Mouse (Mus musculus) cerebellum, postnatal 36 days (tissue): Measurements from ENCODE around the gene F5.
A peak's percentile ranks its signal among the peaks of the same experiment; 100 is the strongest.

ENCODE experiments used
- DNase-seq, 2 experiments: peaks; one replicate each; pipeline ENCODE4 v3.0.0; 2021 to 2022; ENCODE audit warnings: mixed read lengths in 2 of 2

The F5 gene

GRCm38 (mm10) chr1:164236078-164236477 is 84.4 kb downstream of the F5 start:
- DNase-seq, result peak; percentile 23 to 63

GRCm38 (mm10) chr1:164241494-164241893 is 89.9 kb downstream of the F5 start:
- no peak for DNase-seq

GRCm38 (mm10) chr1:164242809-164243208 is 91.2 kb downstream of the F5 start:
- no peak for DNase-seq

GRCm38 (mm10) chr1:164247442-164247841 is 95.8 kb downstream of the F5 start:
- DNase-seq, result no peak

- DNase-seq, result no peak
Measured at GRCm38 (mm10) chr1:164247971-164248370, 96.3 kb downstream of the F5 start.

- peak; percentile 97 to 99 for DNase-seq
Measured at GRCm38 (mm10) chr1:164248465-164249331, 97.1 kb downstream of the F5 start, which contains the start of gene Slc19a2. TSS of gene Slc19a2 (plus strand) at chr1:164249046.

GRCm38 (mm10) chr1:164249332-164249711 is 97.7 kb downstream of the F5 start:
- no peak for DNase-seq

GRCm38 (mm10) chr1:164250391-164251150 is 98.9 kb downstream of the F5 start:
- DNase-seq, result no peak

GRCm38 (mm10) chr1:164251438-164251837 is 99.8 kb downstream of the F5 start:
- no peak for DNase-seq

GRCm38 (mm10) chr1:164252551-164252950 is 100.9 kb downstream of the F5 start:
- no peak for DNase-seq

- DNase-seq, result no peak
Measured at GRCm38 (mm10) chr1:164254836-164255235, 103.2 kb downstream of the F5 start.

GRCm38 (mm10) chr1:164260171-164261028 is 108.8 kb downstream of the F5 start:
- DNase-seq, result no peak

GRCm38 (mm10) chr1:164261553-164261952 is 109.9 kb downstream of the F5 start:
- no peak for DNase-seq
